Mouse (Mus musculus): ENCODE results near the gene Gm13757. TPM values are rescaled to one million over a fixed set of nuclear protein-coding genes. Genes with fewer than 3 reads are reported as not detected.
"Not testable (repeated sequence)": the region's sequence is repeated elsewhere in the genome, so short reads cannot be mapped to it uniquely, and the experiment has no call there.

Gm13757 gene
- not detected for total RNA-seq (2021)

DNA sequence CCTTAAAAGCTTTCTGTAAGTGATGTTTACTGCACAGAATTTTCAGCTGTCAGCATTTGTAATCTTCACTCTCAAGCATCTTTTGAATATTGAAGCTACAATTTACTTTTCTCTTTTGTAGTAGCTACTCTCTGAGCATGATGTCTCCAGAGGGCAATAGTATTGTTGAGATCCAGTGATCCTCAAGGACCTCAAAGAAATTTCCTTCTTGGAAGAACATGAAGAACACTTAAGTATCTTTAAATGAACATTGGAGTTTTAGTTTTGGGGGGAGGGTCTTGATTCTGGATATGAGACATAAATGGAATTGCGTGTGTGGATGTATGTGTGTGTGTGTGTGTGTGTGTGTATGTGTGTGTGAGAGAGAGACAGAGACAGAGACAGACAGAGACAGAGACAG lies at the start of gene Gm13757:
Gm13757 (minus strand) TSS at position 101 of the 400 bp plus-strand sequence.
- intact Hi-C loops (cut with DNase I): no loop called here
- DNase-seq: no peak

DNA sequence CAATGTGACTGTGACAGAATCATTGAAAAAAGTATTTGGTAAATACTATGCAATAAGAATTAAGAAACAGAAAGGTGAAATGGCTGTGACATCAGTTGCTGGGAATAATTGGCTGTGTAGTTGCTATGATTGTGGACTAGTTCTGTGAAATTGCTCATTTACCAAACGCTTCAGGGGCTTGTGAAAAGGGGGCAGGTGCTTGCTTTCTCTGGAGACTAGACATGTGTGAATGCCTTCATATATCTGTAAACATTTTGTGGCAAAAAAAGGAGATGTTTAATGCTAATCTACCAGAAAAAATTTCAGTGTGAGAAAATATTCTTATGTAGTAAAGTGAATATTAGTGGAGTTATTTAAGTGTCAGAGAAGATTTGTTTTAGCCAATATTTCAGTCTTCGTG lies 44.1 kb upstream of the Gm13757 start, which contains the start of gene Olfr1185-ps1:
Olfr1185-ps1 (plus strand) TSS at position 301 of the 400 bp plus-strand sequence.
- intact Hi-C loops (cut with DNase I): no loop called here
- DNase-seq: no peak

DNA sequence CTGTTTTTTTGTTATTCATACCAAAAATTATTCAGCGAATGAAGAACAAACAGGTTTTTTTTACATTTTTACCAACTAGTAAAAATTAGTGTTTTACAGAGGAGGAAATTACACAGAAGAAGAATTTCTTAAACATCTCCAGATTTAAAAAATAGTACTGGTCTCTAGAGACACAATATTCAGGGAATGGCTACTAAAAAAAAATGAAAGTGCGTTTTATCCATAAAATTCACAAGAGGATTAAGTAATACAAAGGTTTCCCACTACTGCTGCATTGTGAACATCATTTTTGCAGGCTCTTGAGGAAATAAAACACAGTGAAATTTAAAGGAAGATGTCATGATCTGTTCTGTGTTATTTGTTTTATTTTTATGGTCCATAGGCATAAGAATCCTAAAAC lies 34.4 kb upstream of the Gm13757 start, which contains the start of gene Olfr1184:
Olfr1184 (plus strand) TSS at position 301 of the 400 bp plus-strand sequence.
- intact Hi-C loops (cut with DNase I): no loop called here
- no peak for DNase-seq

- intact Hi-C loops (cut with DNase I): not testable (repeated sequence)
These were observed 5.6 kb upstream of the Gm13757 start, which contains the start of gene Olfr1183 for GRCm38 (mm10) chr2:88454567-88454966. TSS of gene Olfr1183 (plus strand) at chr2:88454867.

GRCm38 (mm10) chr2:88426071-88426470 lies 22.9 kb downstream of the Gm13757 start, which contains the start of gene Olfr1181:
TSS of gene Olfr1181 (minus strand) at chr2:88426171.
- intact Hi-C loops (cut with DNase I): no loop called here
- no peak for DNase-seq

More at GRCm38 (mm10) chr2:88454567-88454966, 5.6 kb upstream of the Gm13757 start, which contains the start of gene Olfr1183:
- not testable (repeated sequence) for DNase-seq

GRCm38 (mm10) chr2:88419051-88419450 lies 29.9 kb downstream of the Gm13757 start, which contains the start of gene Olfr1180:
TSS of gene Olfr1180 (minus strand) at chr2:88419151.
- DNase-seq: no peak
- intact Hi-C loops (cut with DNase I): no loop called here

DNA sequence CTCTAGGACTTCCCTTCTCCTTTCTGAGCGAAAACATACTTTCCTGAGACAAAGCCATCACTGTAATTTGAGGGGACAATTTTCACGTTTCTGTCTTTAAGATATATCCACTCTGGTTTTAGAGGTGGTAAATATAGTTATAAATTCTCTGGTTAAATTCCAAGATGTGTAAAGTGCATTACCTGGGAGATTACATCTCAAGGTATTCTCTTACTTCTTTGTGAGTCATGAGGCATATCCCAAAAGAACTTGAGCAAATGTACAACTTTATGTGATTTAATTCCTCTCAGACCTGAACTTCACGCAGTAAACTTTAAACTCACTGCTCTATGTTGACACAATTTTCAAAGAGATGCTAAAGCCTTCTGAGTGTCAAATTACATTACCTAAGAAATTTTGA lies 42.6 kb downstream of the Gm13757 start, which contains the start of gene Olfr1179:
Olfr1179 (minus strand) TSS at position 101 of the 400 bp plus-strand sequence.
- DNase-seq: no peak
- intact Hi-C loops (cut with DNase I): no loop called here

Other genes with a start within 250 kb of the Gm13757 start
- gene Olfr1170, start 220.8 kb downstream of the Gm13757 start, total RNA-seq (2021): not detected
- gene Olfr1173, start 169.3 kb downstream of the Gm13757 start, total RNA-seq (2021): not detected
- gene Olfr1174-ps, start 134.0 kb downstream of the Gm13757 start, total RNA-seq (2021): not detected
- not detected for gene Olfr1175-ps, start 121.9 kb downstream of the Gm13757 start, total RNA-seq (2021)
- gene Olfr1176, start 112.4 kb downstream of the Gm13757 start, total RNA-seq (2021): not detected
- gene Olfr1177-ps, start 102.6 kb downstream of the Gm13757 start, total RNA-seq (2021): not detected
- gene Olfr1178, start 62.1 kb downstream of the Gm13757 start, total RNA-seq (2021): not detected
- not detected for gene Olfr1179, start 42.7 kb downstream of the Gm13757 start, total RNA-seq (2021)
- gene Olfr1180, start 30.0 kb downstream of the Gm13757 start, total RNA-seq (2021): not detected
- not detected for gene Olfr1181, start 23.0 kb downstream of the Gm13757 start, total RNA-seq (2021)
- not detected for gene Olfr1183, start 5.7 kb upstream of the Gm13757 start, total RNA-seq (2021)
- not detected for gene Olfr1184, start 34.5 kb upstream of the Gm13757 start, total RNA-seq (2021)
- not detected for gene Olfr1185-ps1, start 44.2 kb upstream of the Gm13757 start, total RNA-seq (2021)
- not detected for gene Olfr1186, start 69.4 kb upstream of the Gm13757 start, total RNA-seq (2021)
- not detected for gene Olfr1188, start 107.8 kb upstream of the Gm13757 start, total RNA-seq (2021)
- not detected for gene Olfr1189, start 137.3 kb upstream of the Gm13757 start, total RNA-seq (2021)
- gene Olfr1191-ps1, start 191.4 kb upstream of the Gm13757 start, total RNA-seq (2021): under 1 TPM in 1 of 2 experiments, not detected in 1; 0.05 TPM
- gene Olfr1192-ps1, start 199.4 kb upstream of the Gm13757 start, total RNA-seq (2021): not detected
- gene Olfr1193, start 226.5 kb upstream of the Gm13757 start, total RNA-seq (2021): not detected
- gene Olfr1195, start 240.1 kb upstream of the Gm13757 start, total RNA-seq (2021): not detected